Mouse (Mus musculus) adipose tissue, adult 10 weeks (tissue): ENCODE data around the gene Gm14137. TPM values are rescaled to one million over a fixed set of nuclear protein-coding genes. Genes with fewer than 3 reads are reported as not detected.

Source experiments
- polyA plus RNA-seq: library from polyadenylated mRNA; stranded (reverse); fragments of 350-450 nt; fragmentation: Illumina TruSeq; extraction: RNeasy Lipid Tissue Mini Kit (QIAGEN cat#74804); gene quantifications from one replicate; pipeline ENCODE4 v1.2.3, GENCODE M21; 2014; ENCODE audit warnings: low read depth, low replicate concordance

Gene Gm14137
- polyA plus RNA-seq = not detected

DNA sequence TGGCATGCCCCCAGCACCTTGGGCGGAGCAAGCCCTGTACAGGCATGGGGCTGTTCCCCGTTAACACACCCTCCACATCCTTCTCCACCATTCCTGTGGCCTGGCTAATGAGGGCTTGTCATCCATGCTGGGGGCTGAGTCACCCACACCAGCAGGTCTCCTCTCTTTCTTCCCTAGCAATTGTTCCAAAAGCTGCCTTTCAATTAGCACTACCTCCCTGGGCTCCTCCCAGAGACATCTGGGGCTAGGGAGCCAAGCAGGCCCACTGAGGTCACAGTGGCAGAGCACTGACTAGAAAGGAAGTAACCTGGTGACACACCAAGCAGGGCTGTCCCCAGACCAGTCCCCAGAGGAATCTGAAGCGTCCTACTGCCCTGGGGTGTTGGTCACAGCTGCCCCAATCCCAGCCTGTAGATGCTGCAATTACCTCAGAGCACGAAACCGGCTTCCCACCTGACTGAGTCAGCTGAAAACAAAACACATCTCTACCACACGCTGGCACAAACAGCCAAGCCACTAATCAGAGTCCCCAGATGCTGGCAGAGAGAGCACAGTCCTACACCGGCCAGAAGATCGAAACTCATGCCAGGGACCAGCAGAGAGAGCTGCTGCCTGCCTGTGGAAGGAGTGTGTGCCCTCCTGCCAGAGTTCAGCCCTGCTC is at the start of gene Gm14137:
TSS of gene Gm14137 (plus strand) at position 519 of the 661 bp plus-strand sequence.

DNA sequence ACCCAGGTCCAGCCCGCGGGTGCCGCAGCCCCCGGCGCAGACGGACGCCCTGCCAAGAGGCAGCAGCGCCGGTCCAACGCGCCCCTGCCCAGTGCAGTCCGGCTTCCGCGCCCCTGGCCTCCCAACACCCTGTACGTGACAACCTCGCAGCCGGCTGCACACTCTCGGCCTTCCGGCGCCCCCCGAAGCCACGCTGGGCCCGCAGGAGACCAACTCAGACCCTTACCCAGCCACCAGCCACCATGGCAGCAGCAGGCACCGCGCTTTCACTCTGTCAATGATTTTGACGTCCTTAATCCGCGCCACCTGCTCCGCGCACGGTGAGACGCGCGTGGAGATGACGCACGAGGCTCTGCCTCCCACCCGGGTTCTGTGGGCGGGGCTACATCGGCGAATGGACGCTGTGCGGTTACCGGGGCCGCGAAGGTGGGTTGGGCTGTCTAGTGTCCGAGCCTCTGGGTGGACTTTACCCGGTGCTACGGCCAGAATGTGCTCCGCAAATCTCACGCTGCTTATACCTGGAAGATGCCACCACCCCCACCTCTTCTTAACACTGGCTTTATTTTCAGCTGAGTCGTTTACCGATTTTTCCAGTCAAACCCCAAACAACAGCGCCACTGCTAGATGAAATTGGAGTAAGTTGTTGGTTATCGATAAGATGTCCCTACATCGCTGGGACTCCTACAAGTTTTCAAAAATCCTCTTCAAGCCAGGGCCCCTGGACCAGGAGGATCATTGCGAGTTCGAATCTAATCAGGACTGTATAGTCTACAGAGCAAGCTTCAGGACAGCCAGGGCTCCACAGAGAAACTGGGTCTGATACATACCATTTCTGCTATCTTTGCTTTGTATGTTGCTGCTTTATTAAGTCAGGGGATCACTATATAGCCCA is 17.4 kb upstream of the Gm14137 start, which contains the start of gene Rmdn3:
TSS of gene Rmdn3 (minus strand) at position 354 of the 892 bp plus-strand sequence.

DNA sequence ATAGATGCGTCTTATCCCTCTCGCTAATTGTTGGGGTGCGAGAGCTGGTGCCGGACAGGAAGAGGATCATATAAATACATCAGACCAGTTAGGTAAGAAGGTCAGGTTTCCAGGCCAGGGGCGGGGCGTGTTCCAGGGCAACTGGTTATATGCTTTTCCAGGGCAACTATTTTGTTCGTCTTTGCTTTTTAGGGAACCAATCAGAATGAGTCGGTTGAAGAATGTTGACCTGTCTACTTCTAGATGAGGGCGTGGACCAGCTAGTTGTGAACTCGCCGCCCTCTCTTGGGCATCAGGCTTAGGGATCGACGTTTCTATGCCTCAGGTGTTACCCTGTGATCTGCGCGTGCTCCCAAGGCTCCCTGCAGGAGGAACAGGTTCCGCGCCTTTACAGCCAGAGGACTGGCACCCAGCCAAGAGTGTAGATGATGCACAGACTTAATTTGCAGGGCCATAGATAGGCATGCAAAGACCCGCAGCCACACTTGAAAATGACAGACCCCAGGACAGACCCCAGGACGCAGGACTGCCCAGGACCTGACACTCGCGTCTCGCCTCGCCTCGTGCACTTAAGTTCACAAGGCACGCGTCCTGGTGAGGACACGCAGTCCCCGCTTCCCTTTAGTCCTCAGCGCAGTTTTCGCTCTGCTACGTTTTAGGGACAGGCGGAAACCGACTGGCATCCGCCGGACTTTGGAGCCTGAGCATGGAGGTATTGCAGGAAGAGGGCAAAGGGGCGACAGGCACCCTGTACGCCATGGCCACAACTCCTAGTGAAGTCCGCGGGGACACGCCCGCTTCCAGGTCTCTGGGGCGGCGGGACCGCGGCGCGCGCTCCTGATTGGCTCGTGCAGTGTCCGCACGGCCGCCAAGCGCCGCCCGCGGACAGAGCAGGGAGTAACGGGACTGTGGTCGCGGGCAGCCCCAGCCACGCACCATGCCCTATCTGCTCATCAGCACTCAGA is 7.1 kb upstream of the Gm14137 start, which contains the start of gene Gchfr:
TSS of gene Gchfr (plus strand) at position 873 of the 965 bp plus-strand sequence.

DNA sequence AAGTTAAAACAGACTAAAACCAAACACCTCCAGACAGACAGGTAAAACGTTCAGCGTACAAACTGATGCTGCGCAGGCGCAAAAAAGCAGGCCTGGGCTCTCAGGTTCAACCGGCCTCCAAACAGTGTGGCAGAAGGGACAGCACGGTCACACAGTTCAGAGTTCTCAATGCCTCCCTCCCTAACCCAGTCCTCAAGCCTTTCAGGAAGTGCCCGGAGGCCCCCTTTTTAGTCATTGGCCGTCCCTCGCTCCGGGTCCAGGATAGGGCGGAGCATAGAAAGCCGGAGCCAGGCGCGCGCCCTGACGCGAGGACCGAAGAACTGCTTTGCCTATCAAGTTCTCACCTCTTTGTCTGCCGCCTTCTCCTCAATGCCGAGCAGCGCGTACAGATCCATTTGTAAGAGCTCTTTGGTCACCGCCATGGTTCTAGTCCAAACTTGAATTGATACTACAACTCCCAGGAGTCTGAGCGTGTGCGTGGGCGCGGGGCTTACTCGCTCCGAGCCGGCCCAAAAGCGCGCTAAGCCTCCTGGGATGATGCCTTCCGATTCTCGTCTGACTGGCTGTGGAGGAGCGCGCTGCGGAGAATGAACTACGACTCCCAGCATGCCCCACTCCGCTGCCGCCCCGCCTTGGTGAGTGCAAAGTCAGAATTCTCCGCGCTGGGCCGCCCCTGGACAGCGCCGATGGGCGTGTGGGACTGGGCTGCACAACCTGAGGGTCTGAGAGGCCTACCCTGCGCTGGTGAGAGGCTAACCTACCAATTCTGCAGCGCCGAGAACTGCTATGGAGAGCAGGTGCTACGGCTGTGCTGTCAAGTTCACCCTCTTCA is 34.3 kb downstream of the Gm14137 start, which contains the start of the genes Zfyve19 and Dnajc17:
TSS of gene Zfyve19 (plus strand) at position 274 of the 832 bp plus-strand sequence.
TSS of gene Dnajc17 (minus strand) at position 452 of the 832 bp plus-strand sequence.

Other genes with a start within 250 kb of the Gm14137 start
- 7.8 TPM for gene Chst14, start 248.0 kb upstream of the Gm14137 start, polyA plus RNA-seq
- 14.2 TPM for gene Ccdc32, start 145.1 kb upstream of the Gm14137 start, polyA plus RNA-seq
- 2.4 TPM for gene Rpusd2, start 139.7 kb upstream of the Gm14137 start, polyA plus RNA-seq
- gene Knl1, start 127.4 kb upstream of the Gm14137 start, polyA plus RNA-seq = 0.26 TPM
- gene Rad51, start 61.7 kb upstream of the Gm14137 start, polyA plus RNA-seq = 0.98 TPM
- 34.6 TPM for gene Rmdn3, start 17.5 kb upstream of the Gm14137 start, polyA plus RNA-seq
- gene Gchfr, start 6.7 kb upstream of the Gm14137 start, polyA plus RNA-seq = 9.1 TPM
- 36.8 TPM for gene Zfyve19, start 34.1 kb downstream of the Gm14137 start, polyA plus RNA-seq
- gene Dnajc17, start 34.3 kb downstream of the Gm14137 start, polyA plus RNA-seq = 26.7 TPM
- 1.9 TPM for gene Ppp1r14d, start 55.4 kb downstream of the Gm14137 start, polyA plus RNA-seq
- gene Spint1, start 62.9 kb downstream of the Gm14137 start, polyA plus RNA-seq = 42.5 TPM
- 0.47 TPM for gene Rhov, start 96.8 kb downstream of the Gm14137 start, polyA plus RNA-seq
- gene Vps18, start 114.2 kb downstream of the Gm14137 start, polyA plus RNA-seq = 13.0 TPM
- 7.1 TPM for gene Dll4, start 151.3 kb downstream of the Gm14137 start, polyA plus RNA-seq
- 6.6 TPM for gene Chac1, start 176.7 kb downstream of the Gm14137 start, polyA plus RNA-seq